In the genomic region with DNA sequence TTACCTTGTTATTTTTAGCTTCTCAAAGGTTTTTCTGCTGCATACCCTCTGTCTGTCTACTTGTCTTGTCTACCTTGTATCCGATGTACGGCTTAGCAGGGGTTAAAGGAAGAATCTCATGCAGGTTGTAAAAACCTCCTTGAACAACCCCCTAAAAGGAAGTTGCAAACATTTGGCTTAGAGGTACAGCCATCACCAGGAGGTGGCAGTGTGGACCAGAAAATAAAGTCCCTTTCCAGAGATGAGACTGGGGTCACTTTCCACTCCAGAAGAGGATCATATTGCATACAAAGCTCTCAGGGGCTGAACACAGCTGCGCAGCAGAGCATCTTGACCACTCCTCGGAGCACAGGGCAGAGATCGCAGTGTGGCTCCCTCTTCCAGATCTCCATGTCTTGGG, we compare ENCODE assay signal across 8 mouse cellular contexts.
A peak's percentile ranks its signal among the peaks of the same experiment; 100 is the strongest.
DNase-seq lines count a peak whose midpoint lies in the region; ATAC-seq and TF ChIP-seq lines count a peak whose summit lies in the region.

No protein-coding gene starts in this region.

- H3K9me3 ChIP-seq in heart, postnatal 0 days (replicated peaks; ENCODE audit: control insufficient read depth, low read length), result no peaks in the 10 kb centered on the region
- H3K9me3 ChIP-seq in embryonic facial prominence, embryonic 12.5 days, result no peaks in the 10 kb centered on the region
- H3K9me3 ChIP-seq in limb, embryonic 12.5 days, result no peaks in the 10 kb centered on the region
- H3K9me3 ChIP-seq in midbrain, postnatal 0 days (ENCODE audit: low read length), result no peaks in the 10 kb centered on the region

- CTCF ChIA-PET in Patski (lab: Charles Lee), result interaction anchor here (1.3 to 4.3 kb wide), 7 partner anchors 8 to 549 kb away, joined by 3 to 17 read pairs (median 5); no protein-coding TSS in a partner anchor

- DNase-seq in heart, postnatal 0 days (ENCODE audit: low spot score), result peak; percentile 60
- no peak for DNase-seq in heart, adult 11 months
- no peak for DNase-seq in Patski (ENCODE audit: low read depth, low spot score)
- DNase-seq in midbrain, postnatal 0 days (ENCODE audit: low spot score), result peak; percentile 82
- peak; percentile 47 for DNase-seq in yolk sac, embryonic 10.5 days (ENCODE audit: low spot score)

- H3K36me3 ChIP-seq in heart, postnatal 0 days (replicated peaks; ENCODE audit: control insufficient read depth, insufficient read depth, low read length), result no peaks in the 10 kb centered on the region
- H3K36me3 ChIP-seq in embryonic facial prominence, embryonic 12.5 days, result no peaks in the 10 kb centered on the region
- H3K36me3 ChIP-seq in limb, embryonic 12.5 days, result no peaks in the 10 kb centered on the region
- H3K36me3 ChIP-seq in midbrain, postnatal 0 days (ENCODE audit: insufficient read depth, low read length), result no peaks in the 10 kb centered on the region

- no peaks in the 10 kb centered on the region for H3K4me1 ChIP-seq in heart, postnatal 0 days (ENCODE audit: control insufficient read depth, insufficient read depth)
- peaks cover 3% of the 10 kb centered on the region; the same call in 1 of the 2 replicates for H3K4me1 ChIP-seq in embryonic facial prominence, embryonic 12.5 days
- H3K4me1 ChIP-seq in limb, embryonic 12.5 days (replicated peaks), result 0 out of 2 replicates have a peak, but pooled peaks cover 3% of the 10 kb centered on the region
- no peaks in the 10 kb centered on the region for H3K4me1 ChIP-seq in midbrain, postnatal 0 days (ENCODE audit: insufficient read depth, low read length)

- H3K9ac ChIP-seq in heart, postnatal 0 days (replicated peaks; ENCODE audit: low read depth, low read length), result no peak overlapping the region
- H3K9ac ChIP-seq in embryonic facial prominence, embryonic 12.5 days, result no peak overlapping the region
- no peak overlapping the region for H3K9ac ChIP-seq in limb, embryonic 12.5 days (replicated peaks)
- H3K9ac ChIP-seq in midbrain, postnatal 0 days (replicated peaks; ENCODE audit: low read length, poor library complexity, severe bottlenecking), result no peak overlapping the region

- H3K27ac ChIP-seq in heart, postnatal 0 days (ENCODE audit: low read depth), result no peak overlapping the region
- H3K27ac ChIP-seq in embryonic facial prominence, embryonic 12.5 days, result no peak overlapping the region
- no peak overlapping the region for H3K27ac ChIP-seq in limb, embryonic 12.5 days
- no peak overlapping the region for H3K27ac ChIP-seq in midbrain, postnatal 0 days (ENCODE audit: low read depth, low read length)

- in situ Hi-C loops in Patski (cut with MboI; ENCODE audit: low pct_unique_long_range_greater_than_20kb), result no loop called here

- no peaks in the 10 kb centered on the region for H3K27me3 ChIP-seq in heart, postnatal 0 days (ENCODE audit: control insufficient read depth, insufficient read depth, low read length)
- peaks cover 26% of the 10 kb centered on the region for H3K27me3 ChIP-seq in Patski
- no peaks in the 10 kb centered on the region for H3K27me3 ChIP-seq in embryonic facial prominence, embryonic 12.5 days
- H3K27me3 ChIP-seq in limb, embryonic 12.5 days, result peaks cover 11% of the 10 kb centered on the region; the same call in 1 of the 2 replicates
- H3K27me3 ChIP-seq in midbrain, postnatal 0 days (ENCODE audit: insufficient read depth, low read length), result peaks cover 18% of the 10 kb centered on the region

- 0 out of 2 replicates have a peak, but pooled peaks have one; percentile 44 for ATAC-seq in heart, postnatal 0 days (ENCODE audit: insufficient read depth, low read depth)
- ATAC-seq in Patski, result no peak
- ATAC-seq in embryonic facial prominence, embryonic 12.5 days (ENCODE audit: insufficient number of reproducible peaks, insufficient read depth, low FRiP score, low TSS enrichment), result 0 out of 2 replicates have a peak, but pooled peaks have one; percentile 48
- ATAC-seq in inflammation-experienced regulatory T-cells, adult 6 months, result peak; percentile 52
- 0 out of 2 replicates have a peak, but pooled peaks have one; percentile 35 for ATAC-seq in limb, embryonic 12.5 days (ENCODE audit: insufficient number of reproducible peaks, insufficient read depth, low FRiP score, low TSS enrichment, low read depth)
- ATAC-seq in midbrain, postnatal 0 days (ENCODE audit: low FRiP score), result no peak

- no peak overlapping the region for H3K4me3 ChIP-seq in heart, postnatal 0 days (ENCODE audit: low read depth, low read length)
- no peak overlapping the region for H3K4me3 ChIP-seq in embryonic facial prominence, embryonic 12.5 days
- H3K4me3 ChIP-seq in limb, embryonic 12.5 days (replicated peaks), result no peak overlapping the region
- no peak overlapping the region for H3K4me3 ChIP-seq in midbrain, postnatal 0 days (ENCODE audit: low read depth, low read length)

- no peak overlapping the region for H3K4me2 ChIP-seq in heart, postnatal 0 days (ENCODE audit: low read depth, low read length)
- 0 out of 2 replicates have a peak overlapping the region, but pooled peaks have one; percentile 28 for H3K4me2 ChIP-seq in embryonic facial prominence, embryonic 12.5 days (replicated peaks)
- 0 out of 2 replicates have a peak overlapping the region, but pooled peaks have one; percentile 18 for H3K4me2 ChIP-seq in limb, embryonic 12.5 days
- H3K4me2 ChIP-seq in midbrain, postnatal 0 days (ENCODE audit: low read depth, low read length, poor library complexity, severe bottlenecking), result no peak overlapping the region

- POLR2A ChIA-PET in Patski (lab: Charles Lee), result no interaction called here

- 17% methylated on average over 5 of the region's 5 CpGs for WGBS in heart, postnatal 0 days
- WGBS in embryonic facial prominence, embryonic 12.5 days, result 12% methylated on average over 5 of the region's 5 CpGs
- WGBS in limb, embryonic 12.5 days, result 6% methylated on average over 5 of the region's 5 CpGs
- 12% methylated on average over 5 of the region's 5 CpGs for WGBS in midbrain, postnatal 0 days

- TF ChIP-seq EP300 in heart, postnatal 0 days (IDR thresholded peaks at IDR 0.05; ENCODE audit: low read depth), result no peak

- TF ChIP-seq CTCF in heart, postnatal 0 days (IDR thresholded peaks at IDR 0.05; ENCODE audit: low read depth), result peak; percentile 72
- peak; percentile 64 for TF ChIP-seq CTCF in Patski (IDR thresholded peaks at IDR 0.05)
- peak; percentile 85 for TF ChIP-seq CTCF in midbrain, postnatal 0 days (IDR thresholded peaks at IDR 0.05)

Comparison
In these comparisons a context has a peak if more than half of its experiments do, and no peak if none do; other contexts are left out.
1. DNase-seq: peak in heart, postnatal 0 days (single experiment), midbrain, postnatal 0 days (single experiment) and yolk sac, embryonic 10.5 days (single experiment); none in heart, adult 11 months (single experiment) and Patski (single experiment).
2. ATAC-seq: peak in heart, postnatal 0 days (single experiment), embryonic facial prominence, embryonic 12.5 days (single experiment), inflammation-experienced regulatory T-cells, adult 6 months (single experiment) and limb, embryonic 12.5 days (single experiment); none in Patski (single experiment) and midbrain, postnatal 0 days (single experiment).
3. H3K4me2 ChIP-seq: peak in embryonic facial prominence, embryonic 12.5 days (single experiment) and limb, embryonic 12.5 days (single experiment); none in heart, postnatal 0 days (single experiment) and midbrain, postnatal 0 days (single experiment).
4. Peak in every context shown above with its lines, with median percentiles within 50 percentile points of each other: CTCF ChIP-seq.